Mouse (Mus musculus): ENCODE data around the gene Lclat1.

DNA sequence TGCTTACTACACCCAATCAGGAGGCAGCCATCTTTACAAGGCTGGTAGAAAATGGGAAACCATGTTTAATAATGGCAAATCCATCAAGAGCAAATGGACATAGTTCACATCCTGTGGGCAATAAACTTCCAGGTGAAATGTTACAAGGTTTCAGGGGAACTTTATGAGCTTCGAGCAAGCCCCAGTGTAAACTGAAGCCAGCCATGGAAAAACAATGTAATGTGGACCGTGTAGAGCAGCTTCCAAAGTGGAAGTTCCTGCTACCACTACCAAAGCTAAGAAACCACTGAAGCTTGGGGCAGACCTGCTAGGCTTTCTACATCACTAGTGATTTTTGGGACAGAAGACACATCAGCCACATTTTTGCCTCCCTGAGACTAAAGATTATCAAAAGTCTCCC, 44.5 kb upstream of the Lclat1 start:
- TF ChIP-seq CTCF (IDR thresholded peaks at IDR 0.05; ENCODE audit: insufficient read depth, low read length) (no peak), POLR2A (IDR thresholded peaks at IDR 0.05; ENCODE audit: borderline replicate concordance, extremely low read depth, low read depth, low read length) (no peak)
